Mouse (Mus musculus) lung, postnatal 36 days (tissue): ENCODE results near the gene Lrba.
A peak's percentile ranks its signal among the peaks of the same experiment; 100 is the strongest.

ENCODE experiments used
- DNase-seq: peaks from one replicate; pipeline ENCODE4 v3.0.0; 2022; ENCODE audit warnings: mixed read lengths

Lrba gene

GRCm38 (mm10) chr3:86804265-86804664, 579.8 kb downstream of the Lrba start:
- no peak for DNase-seq

- no peak for DNase-seq
Observed at GRCm38 (mm10) chr3:86806834-86807233, 582.4 kb downstream of the Lrba start.

- DNase-seq: peak; percentile 41
Observed at GRCm38 (mm10) chr3:86807750-86808467, 583.4 kb downstream of the Lrba start.

GRCm38 (mm10) chr3:86809199-86809598, 584.7 kb downstream of the Lrba start:
- no peak for DNase-seq

- no peak for DNase-seq
Observed at GRCm38 (mm10) chr3:86809646-86810045, 585.2 kb downstream of the Lrba start.

GRCm38 (mm10) chr3:86810908-86811307, 586.4 kb downstream of the Lrba start:
- DNase-seq: no peak

- DNase-seq: peak; percentile 91
Observed at GRCm38 (mm10) chr3:86812689-86813088, 588.2 kb downstream of the Lrba start.

- DNase-seq: no peak
Observed at GRCm38 (mm10) chr3:86818001-86818585, 593.6 kb downstream of the Lrba start.

GRCm38 (mm10) chr3:86819372-86819771, 594.9 kb downstream of the Lrba start:
- no peak for DNase-seq

- DNase-seq: no peak
Observed at GRCm38 (mm10) chr3:86820344-86820743, 595.9 kb downstream of the Lrba start.

- DNase-seq: no peak
Observed at GRCm38 (mm10) chr3:86821383-86821782, 596.9 kb downstream of the Lrba start.

GRCm38 (mm10) chr3:86827506-86827905, 603.0 kb downstream of the Lrba start:
- no peak for DNase-seq

GRCm38 (mm10) chr3:86832115-86832514, 607.6 kb downstream of the Lrba start:
- DNase-seq: no peak
